Mouse (Mus musculus): Measurements from ENCODE around the gene Heatr5a. TPM values are rescaled to one million over a fixed set of nuclear protein-coding genes. Genes with fewer than 3 reads are reported as not detected.

Gene Heatr5a
- polyA plus RNA-seq, 1 experiment, result 6.8 TPM

Other genes starting within 250 kb of the Heatr5a start
- 33.6 and 35.3 TPM in 2 replicates for gene Hectd1, start 141.8 kb downstream of the Heatr5a start, polyA plus RNA-seq (2012; rRNA removed)
- gene Dtd2, start 35.2 kb upstream of the Heatr5a start, polyA plus RNA-seq (2012; rRNA removed), result 12.7 and 16.0 TPM in 2 replicates
- gene Gpr33, start 56.7 kb upstream of the Heatr5a start, polyA plus RNA-seq (2012; rRNA removed), result not detected in 2 replicates
- 3.5 and 4.0 TPM in 2 replicates for gene Nubpl, start 126.4 kb upstream of the Heatr5a start, polyA plus RNA-seq (2012; rRNA removed)